Mouse (Mus musculus): ENCODE data around the gene Gm42674. TPM values are rescaled to one million over a fixed set of nuclear protein-coding genes. Genes with fewer than 3 reads are reported as not detected.

Gm42674 gene
- total RNA-seq, 2 experiments from 2014 or later, result not detected

Other genes starting within 250 kb of the Gm42674 start
- 1 to 10 TPM; 5.9 to 9.3 TPM for gene Slc27a3, start 212.0 kb upstream of the Gm42674 start, total RNA-seq (2021)
- 10 to 100 TPM; 63.1 to 66.1 TPM for gene Ints3, start 168.3 kb upstream of the Gm42674 start, total RNA-seq (2021)
- gene Npr1, start 136.0 kb upstream of the Gm42674 start, total RNA-seq (2021), result 1 to 10 TPM; 4.6 to 5.0 TPM
- gene Ilf2, start 125.8 kb upstream of the Gm42674 start, total RNA-seq (2021), result 10 to 100 TPM; 90.2 to 94.9 TPM
- 10 to 100 TPM; 55.5 to 57.0 TPM for gene Snapin, start 110.9 kb upstream of the Gm42674 start, total RNA-seq (2021)
- gene Chtop, start 92.4 kb upstream of the Gm42674 start, total RNA-seq (2021), result 100 to 1,000 TPM; 165 TPM
- 100 to 1,000 TPM; 127 to 133 TPM for gene S100a1, start 87.5 kb upstream of the Gm42674 start, total RNA-seq (2021)
- gene S100a13, start 87.5 kb upstream of the Gm42674 start, total RNA-seq (2021), result 10 to 100 TPM; 19.2 to 20.4 TPM
- gene S100a14, start 75.0 kb upstream of the Gm42674 start, total RNA-seq (2021), result under 1 TPM; 0.52 to 0.70 TPM
- 10 to 100 TPM; 75.6 to 80.4 TPM for gene S100a16, start 64.7 kb upstream of the Gm42674 start, total RNA-seq (2021)
- gene S100a3, start 41.3 kb upstream of the Gm42674 start, total RNA-seq (2021), result 1 to 10 TPM in 1 of 2 experiments, under 1 TPM in 1; 0.96 to 1.6 TPM
- gene S100a2, start 11.7 kb upstream of the Gm42674 start, total RNA-seq (2021), result not detected
- gene S100a4, start 1.9 kb downstream of the Gm42674 start, total RNA-seq (2021), result 1 to 10 TPM; 2.9 to 4.5 TPM
- not detected for gene S100a5, start 6.6 kb downstream of the Gm42674 start, total RNA-seq (2021)
- gene S100a6, start 11.0 kb downstream of the Gm42674 start, total RNA-seq (2021), result 10 to 100 TPM; 30.8 to 37.4 TPM
- 1 to 10 TPM; 1.0 to 1.1 TPM for gene S100a7a, start 52.1 kb downstream of the Gm42674 start, total RNA-seq (2021)
- 1 to 10 TPM in 1 of 2 experiments, not detected in 1; 2.6 TPM for gene S100a8, start 67.1 kb downstream of the Gm42674 start, total RNA-seq (2021)
- 1 to 10 TPM in 1 of 2 experiments, not detected in 1; 1.6 TPM for gene S100a9, start 93.8 kb downstream of the Gm42674 start, total RNA-seq (2021)
- gene Pglyrp4, start 125.0 kb downstream of the Gm42674 start, total RNA-seq (2021), result not detected
- gene Gm5849, start 176.0 kb downstream of the Gm42674 start, total RNA-seq (2021), result not detected

Data from left cerebral cortex, adult 18-20 months (tissue).